Mouse (Mus musculus): ENCODE measurements around the gene Wnk1.

- TF ChIP-seq CTCF (IDR thresholded peaks at IDR 0.05; ENCODE audit: low read depth) (no peak), EP300 (optimal IDR thresholded peaks at IDR 0.05) (no peak)
Measured at GRCm38 (mm10) chr6:120039256-120039563, 738 bp upstream of the Wnk1 start.

Measured in stomach, postnatal 0 days (tissue).